Mouse (Mus musculus) embryonic fibroblast, embryonic 13.5 days (primary cell): Measurements from ENCODE around the gene Gm21983. TPM values are rescaled to one million over a fixed set of nuclear protein-coding genes. Genes with fewer than 3 reads are reported as not detected.

Source experiments
- H3K27ac ChIP-seq: 2 replicates; pipeline ENCODE4 v1.5.1; 2012; ENCODE audit warnings: low read length, control low read depth, inconsistent platforms; ENCODE audit not compliant: insufficient read depth
- H3K4me1 ChIP-seq: 2 replicates; pipeline ENCODE4 v1.6.1; 2011; ENCODE audit warnings: low read length; ENCODE audit not compliant: control insufficient read depth, insufficient read depth
- H3K4me3 ChIP-seq: 2 replicates; pipeline ENCODE4 v1.5.1; 2011; ENCODE audit warnings: mild to moderate bottlenecking, control low read depth, low read length; ENCODE audit not compliant: insufficient read depth
- CTCF ChIP-seq: IDR thresholded peaks from 2 replicates; pipeline ENCODE4 v1.5.1; 2011; ENCODE audit warnings: mild to moderate bottlenecking, control low read depth, low read length, moderate library complexity, borderline replicate concordance; ENCODE audit not compliant: insufficient read depth
- POLR2A ChIP-seq: IDR thresholded peaks from 2 replicates; pipeline ENCODE4 v1.6.1; 2011; ENCODE audit warnings: low read depth, mild to moderate bottlenecking, control low read depth, low read length, moderate library complexity
- polyA plus RNA-seq: library from polyadenylated mRNA; stranded (reverse); fragments of >200 nt; gene quantifications from 2 replicates; pipeline ENCODE4 v1.2.4, GENCODE M21; 2011; ENCODE audit warnings: low read depth; ENCODE audit not compliant: missing spikeins, insufficient read length

Gm21983 gene
- polyA plus RNA-seq, 1 experiment: not detected

DNA sequence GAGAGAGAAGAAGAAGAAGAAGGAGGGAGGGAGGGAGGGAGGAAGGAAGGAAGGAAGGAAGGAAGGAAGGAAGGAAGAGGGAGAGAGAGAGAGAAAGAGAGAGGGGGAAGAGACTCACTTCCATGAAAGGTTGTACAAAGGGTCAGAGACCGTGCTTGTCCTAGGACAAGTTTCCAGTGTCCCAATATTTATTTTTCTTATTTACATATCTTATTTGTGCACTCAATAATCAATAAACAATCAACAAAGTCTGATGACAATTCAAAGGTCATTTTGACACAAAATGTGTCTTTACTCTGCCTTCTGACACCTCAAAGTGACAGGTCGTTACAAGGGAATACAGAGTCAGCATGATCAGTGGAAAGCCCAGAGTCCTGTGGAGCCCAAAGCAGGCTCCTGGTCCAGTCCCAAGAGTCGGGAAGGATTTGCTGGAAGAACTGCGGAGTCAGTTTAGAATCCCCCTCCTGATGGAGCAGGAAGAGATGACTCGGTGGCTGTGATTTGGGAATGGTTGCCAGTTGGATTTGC lies 56.5 kb downstream of the Gm21983 start:
- TF ChIP-seq CTCF (no peak), POLR2A (no peak)
- H3K4me3 ChIP-seq: no peak overlapping the region
- no peaks in the 10 kb centered on the region for H3K4me1 ChIP-seq
- no peak overlapping the region for H3K27ac ChIP-seq

DNA sequence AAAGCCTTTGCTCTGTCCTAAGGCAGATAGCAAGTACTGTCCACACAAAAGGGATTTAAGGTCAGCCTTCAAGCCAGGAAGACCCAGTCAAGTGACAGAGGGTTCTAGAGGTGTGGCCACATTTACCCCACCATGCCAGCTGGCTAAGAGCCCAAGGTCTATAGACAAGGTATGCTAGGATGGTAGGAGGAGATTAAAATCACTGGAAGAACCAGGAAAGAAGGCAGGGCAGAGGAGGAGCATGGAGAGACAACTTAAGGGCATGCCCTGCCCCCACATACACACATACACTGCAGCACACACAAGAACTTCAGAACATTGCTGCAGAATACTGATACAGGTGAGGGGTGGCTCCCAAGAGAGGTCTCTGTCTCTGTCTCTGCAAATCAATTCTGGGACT lies 61.2 kb downstream of the Gm21983 start, which contains the start of gene Cyp2f2:
Cyp2f2 (plus strand) TSS at position 234 of the 400 bp plus-strand sequence.
- TF ChIP-seq CTCF: no peak
- TF ChIP-seq POLR2A: no peak
- peak within 1 kb of the TSS; percentile 15; the same call in 1 of the 2 replicates for H3K27ac ChIP-seq
- H3K4me1 ChIP-seq: no peaks in the 10 kb centered on the region
- no peak within 1 kb of the TSS for H3K4me3 ChIP-seq

Other genes starting within 250 kb of the Gm21983 start
- gene Cyp2a22, start 241.7 kb downstream of the Gm21983 start, polyA plus RNA-seq: not detected in 2 replicates
- gene Cyp2a12, start 152.0 kb downstream of the Gm21983 start, polyA plus RNA-seq: not detected in 2 replicates
- 0.30 TPM in 1 of 2 replicates, not detected in the other for gene Cyp2f2, start 61.2 kb downstream of the Gm21983 start, polyA plus RNA-seq
- not detected in 2 replicates for gene Cyp2t4, start 27.4 kb downstream of the Gm21983 start, polyA plus RNA-seq
- 26.8 and 30.5 TPM in 2 replicates for gene Egln2, start 14.3 kb downstream of the Gm21983 start, polyA plus RNA-seq
- gene Rab4b, start 2.2 kb downstream of the Gm21983 start, polyA plus RNA-seq: 39.9 and 50.0 TPM in 2 replicates
- gene Mia, start 71 bp upstream of the Gm21983 start, polyA plus RNA-seq: not detected in 2 replicates
- 7.3 and 7.7 TPM in 2 replicates for gene BC024978, start 14.7 kb upstream of the Gm21983 start, polyA plus RNA-seq
- 117 and 153 TPM in 2 replicates for gene Snrpa, start 15.2 kb upstream of the Gm21983 start, polyA plus RNA-seq
- 8.3 and 8.7 TPM in 2 replicates for gene Itpkc, start 47.6 kb upstream of the Gm21983 start, polyA plus RNA-seq
- 19.4 and 21.6 TPM in 2 replicates for gene Coq8b, start 51.9 kb upstream of the Gm21983 start, polyA plus RNA-seq
- 47.6 and 51.7 TPM in 2 replicates for gene Numbl, start 77.3 kb upstream of the Gm21983 start, polyA plus RNA-seq
- 46.5 and 50.6 TPM in 2 replicates for gene Ltbp4, start 156.6 kb upstream of the Gm21983 start, polyA plus RNA-seq
- 35.9 and 41.2 TPM in 2 replicates for gene Shkbp1, start 174.9 kb upstream of the Gm21983 start, polyA plus RNA-seq
- 6.2 TPM in 1 of 2 replicates, not detected in the other for gene Gm20479, start 176.3 kb upstream of the Gm21983 start, polyA plus RNA-seq